ENCODE assay signal across 11 mouse cellular contexts in genomic region chr3:88010634-88011265, GRCm38 (mm10). TPM values are rescaled to one million over a fixed set of nuclear protein-coding genes. Genes with fewer than 3 reads are reported as not detected.
DNase-seq lines count a peak whose midpoint lies in the region; ATAC-seq and TF ChIP-seq lines count a peak whose summit lies in the region.
"Had no signal": no experiment of that assay in that cellular context is flagged by ENCODE, and none has a peak within 500 bp of the region (broad histone marks: within the 10 kb centered on the region; RNA-seq: fewer than 3 reads in every experiment).

No protein-coding gene starts in this region.

- TF ChIP-seq POLR2A in brain, embryonic 14.5 days (IDR thresholded peaks at IDR 0.05; ENCODE audit: borderline replicate concordance, extremely low read depth, insufficient read depth, insufficient read length, poor library complexity, severe bottlenecking) = no peak

- H3K36me3 ChIP-seq in liver, embryonic 12.5 days = no peaks in the 10 kb centered on the region
- H3K36me3 ChIP-seq in forebrain, embryonic 14.5 days (ENCODE audit: control insufficient read depth, insufficient read depth, low read length) = no peaks in the 10 kb centered on the region
- H3K36me3 ChIP-seq in hindbrain, embryonic 10.5 days = no peaks in the 10 kb centered on the region

- no peak overlapping the region for H3K27ac ChIP-seq in liver, embryonic 12.5 days
- H3K27ac ChIP-seq in forebrain, embryonic 14.5 days (ENCODE audit: low read depth, low read length) = no peak overlapping the region
- H3K27ac ChIP-seq in hindbrain, embryonic 10.5 days = no peak overlapping the region

- WGBS in liver, embryonic 12.5 days (ENCODE audit: insufficient replicate concordance) = 4% methylated on average over 6 of the region's 6 CpGs
- WGBS in forebrain, embryonic 14.5 days = 11% methylated on average over 6 of the region's 6 CpGs
- 9% methylated on average over 6 of the region's 6 CpGs for WGBS in hindbrain, embryonic 10.5 days

- no peak overlapping the region for H3K4me2 ChIP-seq in liver, embryonic 12.5 days
- no peak overlapping the region for H3K4me2 ChIP-seq in forebrain, embryonic 14.5 days (ENCODE audit: low read length)

- no peak overlapping the region for H3K4me3 ChIP-seq in liver, embryonic 12.5 days
- H3K4me3 ChIP-seq in forebrain, embryonic 14.5 days (ENCODE audit: low read depth, low read length) = no peak overlapping the region
- H3K4me3 ChIP-seq in hindbrain, embryonic 10.5 days = no peak overlapping the region
- H3K4me3 ChIP-seq: erythroblast, embryonic 14.5 days had no signal

- H3K9ac ChIP-seq in liver, embryonic 12.5 days = no peak overlapping the region
- H3K9ac ChIP-seq in forebrain, embryonic 14.5 days (ENCODE audit: low read length) = no peak overlapping the region

- peak; percentile 59; the same call in 1 of the 2 replicates for TF ChIP-seq CTCF in brain, embryonic 14.5 days (IDR thresholded peaks at IDR 0.05; ENCODE audit: borderline replicate concordance, extremely low read depth, insufficient read depth, insufficient read length)

- H3K9me3 ChIP-seq in liver, embryonic 12.5 days (replicated peaks) = peaks cover 4% of the 10 kb centered on the region
- no peaks in the 10 kb centered on the region for H3K9me3 ChIP-seq in forebrain, embryonic 14.5 days (replicated peaks; ENCODE audit: control insufficient read depth, low read length)
- H3K9me3 ChIP-seq in hindbrain, embryonic 10.5 days = 0 out of 2 replicates have a peak, but pooled peaks cover 6% of the 10 kb centered on the region

- no peak for ATAC-seq in liver, embryonic 12.5 days
- ATAC-seq in forebrain, embryonic 14.5 days = no peak

- H3K27me3 ChIP-seq in liver, embryonic 12.5 days (replicated peaks) = peaks cover 37% of the 10 kb centered on the region
- no peaks in the 10 kb centered on the region for H3K27me3 ChIP-seq in forebrain, embryonic 14.5 days (replicated peaks; ENCODE audit: control insufficient read depth, insufficient read depth, low read length)
- peaks cover 4% of the 10 kb centered on the region for H3K27me3 ChIP-seq in hindbrain, embryonic 10.5 days (ENCODE audit: insufficient read depth, poor library complexity, severe bottlenecking)

- no peaks in the 10 kb centered on the region for H3K4me1 ChIP-seq in liver, embryonic 12.5 days
- H3K4me1 ChIP-seq in forebrain, embryonic 14.5 days (ENCODE audit: control insufficient read depth, insufficient read depth, low read length) = no peaks in the 10 kb centered on the region
- H3K4me1 ChIP-seq in hindbrain, embryonic 10.5 days (replicated peaks) = no peaks in the 10 kb centered on the region

- peak; percentile 16 to 54 for DNase-seq in adrenal gland, postnatal 36 days
- no peak for DNase-seq in adrenal gland, postnatal 25 days
- DNase-seq in liver = peak; percentile 28
- no peak for DNase-seq in brain, embryonic 14.5 days (ENCODE audit: low read depth)
- peak; percentile 74 for DNase-seq in naive thymus-derived CD4-positive, alpha-beta T cell, adult 2 months (ENCODE audit: low read depth)
- DNase-seq in forebrain, embryonic 14.5 days (ENCODE audit: low spot score) = no peak
- no peak for DNase-seq in hindbrain, embryonic 10.5 days (ENCODE audit: low spot score)

RNA-seq across cellular contexts. Expression of gene Bcan, which starts 10.7 kb away (rescaled TPM):
- total RNA-seq in adrenal gland, postnatal 36 days (2021) = 10 to 100 TPM; 45.9 to 47.8 TPM
- 62.8 and 74.9 TPM in 2 replicates for total RNA-seq in adrenal gland, postnatal 25 days (2021)
- not detected in 2 replicates for polyA plus RNA-seq in liver, embryonic 12.5 days (2016; fragmentation: Nextera tagmentation; extraction: Ambion mirVana)
- 56.8 and 62.0 TPM in 2 replicates for polyA plus RNA-seq in brain, embryonic 14.5 days (2012; rRNA removed)
- 13.5 and 21.9 TPM in 2 replicates for polyA plus RNA-seq in forebrain, embryonic 14.5 days (2014; fragmentation: Nextera tagmentation; extraction: Ambion mirVana)
- polyA plus RNA-seq in hindbrain, embryonic 10.5 days (2016; fragmentation: Nextera tagmentation; extraction: Ambion mirVana) = 0.91 and 0.95 TPM in 2 replicates
- polyA plus RNA-seq: erythroblast, embryonic 14.5 days had no signal

RNA-seq across cellular contexts. Expression of gene Hapln2, which starts 16.6 kb away (rescaled TPM):
- total RNA-seq in adrenal gland, postnatal 36 days (2021) = not detected
- total RNA-seq in adrenal gland, postnatal 25 days (2021) = not detected in 2 replicates
- not detected in 2 replicates for polyA plus RNA-seq in liver, embryonic 12.5 days (2016; fragmentation: Nextera tagmentation; extraction: Ambion mirVana)
- polyA plus RNA-seq in brain, embryonic 14.5 days (2012; rRNA removed) = 0.68 and 1.6 TPM in 2 replicates
- 0.52 TPM in 1 of 2 replicates, not detected in the other for polyA plus RNA-seq in forebrain, embryonic 14.5 days (2014; fragmentation: Nextera tagmentation; extraction: Ambion mirVana)
- polyA plus RNA-seq in hindbrain, embryonic 10.5 days (2016; fragmentation: Nextera tagmentation; extraction: Ambion mirVana) = 0.11 and 0.14 TPM in 2 replicates
- polyA plus RNA-seq: erythroblast, embryonic 14.5 days; large intestine, adult 2 months; neural tube, embryonic 11.5 days had no signal

RNA-seq across cellular contexts. Expression of gene Gpatch4, which starts 32.2 kb away (rescaled TPM):
- total RNA-seq in adrenal gland, postnatal 36 days (2021) = 10 to 100 TPM; 12.9 to 20.4 TPM
- total RNA-seq in adrenal gland, postnatal 25 days (2021) = 14.1 and 23.4 TPM in 2 replicates
- polyA plus RNA-seq in liver, embryonic 12.5 days (2016; fragmentation: Nextera tagmentation; extraction: Ambion mirVana) = 41.4 and 44.0 TPM in 2 replicates
- polyA plus RNA-seq in brain, embryonic 14.5 days (2012; rRNA removed) = 8.3 and 15.6 TPM in 2 replicates
- 22.9 and 25.2 TPM in 2 replicates for polyA plus RNA-seq in forebrain, embryonic 14.5 days (2014; fragmentation: Nextera tagmentation; extraction: Ambion mirVana)
- 34.2 and 49.2 TPM in 2 replicates for polyA plus RNA-seq in hindbrain, embryonic 10.5 days (2016; fragmentation: Nextera tagmentation; extraction: Ambion mirVana)

RNA-seq across cellular contexts. Expression of gene Nes, which starts 39.9 kb away (rescaled TPM):
- 10 to 100 TPM in 1 of 2 experiments, 1 to 10 TPM in 1; 8.8 to 13.3 TPM for total RNA-seq in adrenal gland, postnatal 36 days (2021)
- total RNA-seq in adrenal gland, postnatal 25 days (2021) = 8.7 and 9.3 TPM in 2 replicates
- polyA plus RNA-seq in liver, embryonic 12.5 days (2016; fragmentation: Nextera tagmentation; extraction: Ambion mirVana) = 7.2 and 7.3 TPM in 2 replicates
- 29.1 and 44.3 TPM in 2 replicates for polyA plus RNA-seq in brain, embryonic 14.5 days (2012; rRNA removed)
- 23.1 and 27.8 TPM in 2 replicates for polyA plus RNA-seq in forebrain, embryonic 14.5 days (2014; fragmentation: Nextera tagmentation; extraction: Ambion mirVana)
- 109 and 143 TPM in 2 replicates for polyA plus RNA-seq in hindbrain, embryonic 10.5 days (2016; fragmentation: Nextera tagmentation; extraction: Ambion mirVana)
- polyA plus RNA-seq: erythroblast, embryonic 14.5 days had no signal

RNA-seq across cellular contexts. Expression of gene Naxe, which starts 47.5 kb away (rescaled TPM):
- total RNA-seq in adrenal gland, postnatal 36 days (2021) = 100 to 1,000 TPM; 127 to 140 TPM
- 126 and 140 TPM in 2 replicates for total RNA-seq in adrenal gland, postnatal 25 days (2021)
- 72.1 TPM in 2 replicates for polyA plus RNA-seq in liver, embryonic 12.5 days (2016; fragmentation: Nextera tagmentation; extraction: Ambion mirVana)
- 87.8 and 101 TPM in 2 replicates for polyA plus RNA-seq in brain, embryonic 14.5 days (2012; rRNA removed)
- polyA plus RNA-seq in forebrain, embryonic 14.5 days (2014; fragmentation: Nextera tagmentation; extraction: Ambion mirVana) = 171 and 192 TPM in 2 replicates
- 125 and 142 TPM in 2 replicates for polyA plus RNA-seq in hindbrain, embryonic 10.5 days (2016; fragmentation: Nextera tagmentation; extraction: Ambion mirVana)

Comparison
In these comparisons a context has a peak if more than half of its experiments do, and no peak if none do; other contexts are left out.
1. DNase-seq: peak in adrenal gland, postnatal 36 days (2 of 2), liver (single experiment) and naive thymus-derived CD4-positive, alpha-beta T cell, adult 2 months (single experiment); none in adrenal gland, postnatal 25 days (single experiment), brain, embryonic 14.5 days (single experiment), forebrain, embryonic 14.5 days (single experiment) and hindbrain, embryonic 10.5 days (single experiment).